Mouse (Mus musculus): ENCODE measurements at regions not wholly inside any gene's neighbourhood (a gene's known extent, or its start where the extent isn't known, plus 50 kb on each side); places are given as distances from the start of the nearest gene placed in this dataset.

- no peaks in the 10 kb centered on the region for H3K36me3 ChIP-seq (replicated peaks)
- H3K9me3 ChIP-seq = no peaks in the 10 kb centered on the region
- no peaks in the 10 kb centered on the region for H3K27me3 ChIP-seq (ENCODE audit: poor library complexity, severe bottlenecking)
- H3K4me3 ChIP-seq = no peak overlapping the region
- 83% methylated on average over 2 of the region's 2 CpGs for WGBS
- DNase-seq (ENCODE audit: extremely low spot score, low spot score) = no peak
- no peaks in the 10 kb centered on the region for H3K4me1 ChIP-seq
- no peak overlapping the region for H3K27ac ChIP-seq
Observed at GRCm38 (mm10) chr3:102574320-102574719, 104.6 kb downstream of the Ngf start.

GRCm38 (mm10) chr3:102576896-102577295 lies 107.2 kb downstream of the Ngf start:
- H3K9me3 ChIP-seq = no peaks in the 10 kb centered on the region
- no peaks in the 10 kb centered on the region for H3K27me3 ChIP-seq (ENCODE audit: poor library complexity, severe bottlenecking)
- H3K27ac ChIP-seq = no peak overlapping the region
- no peak overlapping the region for H3K4me3 ChIP-seq
- WGBS = 84% methylated on average over 2 of the region's 2 CpGs
- no peaks in the 10 kb centered on the region for H3K4me1 ChIP-seq
- no peak for DNase-seq (ENCODE audit: extremely low spot score, low spot score)
- no peaks in the 10 kb centered on the region for H3K36me3 ChIP-seq (replicated peaks)

- no peaks in the 10 kb centered on the region for H3K36me3 ChIP-seq (replicated peaks)
- no peak overlapping the region for H3K27ac ChIP-seq
- no peak overlapping the region for H3K4me3 ChIP-seq
- H3K27me3 ChIP-seq (ENCODE audit: poor library complexity, severe bottlenecking) = no peaks in the 10 kb centered on the region
- H3K4me1 ChIP-seq = no peaks in the 10 kb centered on the region
- no peaks in the 10 kb centered on the region for H3K9me3 ChIP-seq
- no peak for DNase-seq (ENCODE audit: extremely low spot score, low spot score)
- 82% methylated on average over 3 of the region's 3 CpGs for WGBS
Observed at GRCm38 (mm10) chr3:102581830-102582229, 112.1 kb downstream of the Ngf start.

GRCm38 (mm10) chr3:102585136-102585535 lies 115.4 kb downstream of the Ngf start:
- Histone ChIP-seq H3K36me3 (replicated peaks) (no peaks in the 10 kb centered on the region), H3K4me3 (no peak overlapping the region), H3K9me3 (no peaks in the 10 kb centered on the region), H3K4me1 (no peaks in the 10 kb centered on the region), H3K27ac (no peak overlapping the region), H3K27me3 (ENCODE audit: poor library complexity, severe bottlenecking) (no peaks in the 10 kb centered on the region)
- DNase-seq (ENCODE audit: extremely low spot score, low spot score) = no peak
- WGBS = 90% methylated on average over 2 of the region's 2 CpGs

- Histone ChIP-seq H3K9me3 (no peaks in the 10 kb centered on the region), H3K27me3 (ENCODE audit: poor library complexity, severe bottlenecking) (no peaks in the 10 kb centered on the region), H3K27ac (no peak overlapping the region), H3K4me3 (no peak overlapping the region), H3K36me3 (replicated peaks) (no peaks in the 10 kb centered on the region), H3K4me1 (no peaks in the 10 kb centered on the region)
- WGBS = 79% methylated on average over 5 of the region's 5 CpGs
- DNase-seq (ENCODE audit: extremely low spot score, low spot score) = no peak
Observed at GRCm38 (mm10) chr3:102586221-102586620, 116.5 kb downstream of the Ngf start.

GRCm38 (mm10) chr3:102592041-102592440 lies 122.3 kb downstream of the Ngf start:
- no peak for DNase-seq (ENCODE audit: extremely low spot score, low spot score)
- H3K36me3 ChIP-seq (replicated peaks) = no peaks in the 10 kb centered on the region
- H3K4me1 ChIP-seq = no peaks in the 10 kb centered on the region
- no peak overlapping the region for H3K27ac ChIP-seq
- no peak overlapping the region for H3K4me3 ChIP-seq
- no peaks in the 10 kb centered on the region for H3K27me3 ChIP-seq (ENCODE audit: poor library complexity, severe bottlenecking)
- H3K9me3 ChIP-seq = no peaks in the 10 kb centered on the region
- WGBS = 91% methylated on average over 7 of the region's 7 CpGs

GRCm38 (mm10) chr3:102596944-102597551 lies 127.3 kb downstream of the Ngf start:
- no peak for DNase-seq (ENCODE audit: extremely low spot score, low spot score)
- Histone ChIP-seq H3K4me1 (no peaks in the 10 kb centered on the region), H3K27me3 (ENCODE audit: poor library complexity, severe bottlenecking) (no peaks in the 10 kb centered on the region), H3K36me3 (replicated peaks) (no peaks in the 10 kb centered on the region), H3K9me3 (no peaks in the 10 kb centered on the region), H3K27ac (no peak overlapping the region), H3K4me3 (no peak overlapping the region)
- 78% methylated on average over 4 of the region's 4 CpGs for WGBS

GRCm38 (mm10) chr3:102599061-102599460 lies 129.3 kb downstream of the Ngf start:
- 94% methylated on average over 7 of the region's 7 CpGs for WGBS
- Histone ChIP-seq H3K9me3 (no peaks in the 10 kb centered on the region), H3K27me3 (ENCODE audit: poor library complexity, severe bottlenecking) (no peaks in the 10 kb centered on the region), H3K4me1 (0 out of 2 replicates have a peak, but pooled peaks cover 9% of the 10 kb centered on the region), H3K4me3 (no peak overlapping the region), H3K36me3 (replicated peaks) (no peaks in the 10 kb centered on the region), H3K27ac (no peak overlapping the region)
- no peak for DNase-seq (ENCODE audit: extremely low spot score, low spot score)

GRCm38 (mm10) chr3:102602766-102603165 lies 131.6 kb upstream of the Tspan2 start:
- Histone ChIP-seq H3K4me1 (peaks cover 16% of the 10 kb centered on the region), H3K27me3 (ENCODE audit: poor library complexity, severe bottlenecking) (peaks cover 2% of the 10 kb centered on the region; the same call in 1 of the 2 replicates), H3K4me3 (no peak overlapping the region), H3K9me3 (no peaks in the 10 kb centered on the region), H3K36me3 (replicated peaks) (no peaks in the 10 kb centered on the region), H3K27ac (no peak overlapping the region)
- no peak for DNase-seq (ENCODE audit: extremely low spot score, low spot score)
- WGBS = 81% methylated on average over 13 of the region's 13 CpGs

GRCm38 (mm10) chr3:102605284-102605683 lies 129.0 kb upstream of the Tspan2 start:
- Histone ChIP-seq H3K4me3 (no peak overlapping the region), H3K27ac (no peak overlapping the region), H3K9me3 (no peaks in the 10 kb centered on the region), H3K27me3 (ENCODE audit: poor library complexity, severe bottlenecking) (peaks cover 18% of the 10 kb centered on the region), H3K4me1 (peaks cover 16% of the 10 kb centered on the region), H3K36me3 (replicated peaks) (no peaks in the 10 kb centered on the region)
- 80% methylated on average over 2 of the region's 2 CpGs for WGBS
- no peak for DNase-seq (ENCODE audit: extremely low spot score, low spot score)

- 31% methylated on average over 5 of the region's 5 CpGs for WGBS
- no peak overlapping the region for H3K27ac ChIP-seq
- no peak for DNase-seq (ENCODE audit: extremely low spot score, low spot score)
Observed at GRCm38 (mm10) chr3:102610970-102611369, 123.4 kb upstream of the Tspan2 start.

GRCm38 (mm10) chr3:102611398-102612366 lies 122.6 kb upstream of the Tspan2 start:
- Histone ChIP-seq H3K4me1 (peaks cover 17% of the 10 kb centered on the region), H3K9me3 (no peaks in the 10 kb centered on the region), H3K27ac (no peak overlapping the region; the same call in 1 of the 2 replicates), H3K36me3 (replicated peaks) (no peaks in the 10 kb centered on the region), H3K4me3 (no peak overlapping the region), H3K27me3 (ENCODE audit: poor library complexity, severe bottlenecking) (peaks cover 58% of the 10 kb centered on the region)
- peak; percentile 34 for DNase-seq (ENCODE audit: extremely low spot score, low spot score)
- WGBS = 20% methylated on average over 18 of the region's 18 CpGs

More at GRCm38 (mm10) chr3:102610970-102611369, 123.4 kb upstream of the Tspan2 start:
- no peaks in the 10 kb centered on the region for H3K36me3 ChIP-seq (replicated peaks)
- H3K4me1 ChIP-seq = peaks cover 17% of the 10 kb centered on the region
- no peak overlapping the region for H3K4me3 ChIP-seq
- peaks cover 58% of the 10 kb centered on the region for H3K27me3 ChIP-seq (ENCODE audit: poor library complexity, severe bottlenecking)
- H3K9me3 ChIP-seq = no peaks in the 10 kb centered on the region
